Mouse (Mus musculus) left cerebral cortex, postnatal 4 days (tissue): ENCODE results near the gene Usp29. TPM values are rescaled to one million over a fixed set of nuclear protein-coding genes. Genes with fewer than 3 reads are reported as not detected.

Experiments used
- microRNA-seq: library from miRNA; unstranded; fragments of <30 nt; microRNA quantifications from one replicate; pipeline ENCODE4 v1.2.0, GENCODE M21; 2022
- total RNA-seq, 2 experiments: library from RNA; stranded (reverse); gene quantifications; 2 replicates each; pipeline ENCODE4 v1.2.3; 2021

The Usp29 gene
- total RNA-seq, 2 experiments from 2014 or later = 52.9 to 67.1 TPM

Small RNA genes lying within 50 kb of the gene (microRNA-seq; reads per million reads assigned to microRNA genes)
- 2,172 reads per million, percentile 82 among the genes with 10 or more reads in this experiment for gene Mir3099

Other genes with a start within 250 kb of the Usp29 start
- not detected for gene Olfr5, start 243.6 kb upstream of the Usp29 start, total RNA-seq
- not detected for gene Olfr1347, start 230.8 kb upstream of the Usp29 start, total RNA-seq
- not detected for gene Olfr1348, start 221.8 kb upstream of the Usp29 start, total RNA-seq
- not detected for gene Olfr1349, start 207.6 kb upstream of the Usp29 start, total RNA-seq
- not detected for gene Olfr1350, start 165.7 kb upstream of the Usp29 start, total RNA-seq
- gene Zim1, start 34.1 kb upstream of the Usp29 start, total RNA-seq = 10 to 100 TPM; 20.5 to 37.4 TPM
- gene Peg3, start 147 bp upstream of the Usp29 start, total RNA-seq = 100 to 1,000 TPM in 1 of 2 experiments, 10 to 100 TPM in 1; 94.3 to 117 TPM